Mouse (Mus musculus): ENCODE data around the gene Slc2a13. TPM values are rescaled to one million over a fixed set of nuclear protein-coding genes. Genes with fewer than 3 reads are reported as not detected.

Gene Slc2a13
- polyA plus RNA-seq, 1 experiment from 2014 or later = 2.7 TPM

GRCm38 (mm10) chr15:91250815-91251214 lies 322.2 kb downstream of the Slc2a13 start:
- no peak overlapping the region for H3K27ac ChIP-seq
- no peaks in the 10 kb centered on the region for H3K9me3 ChIP-seq
- H3K4me2 ChIP-seq (replicated peaks) = no peak overlapping the region
- no peaks in the 10 kb centered on the region for H3K27me3 ChIP-seq (replicated peaks)
- H3K4me3 ChIP-seq = no peak overlapping the region
- no peaks in the 10 kb centered on the region for H3K36me3 ChIP-seq
- ATAC-seq (ENCODE audit: low FRiP score, low read depth) = no peak
- no peak overlapping the region for H3K9ac ChIP-seq
- H3K4me1 ChIP-seq = no peaks in the 10 kb centered on the region
- WGBS = 77% methylated on average over 6 of the region's 6 CpGs

- H3K9me3 ChIP-seq = no peaks in the 10 kb centered on the region
- H3K36me3 ChIP-seq = no peaks in the 10 kb centered on the region
- no peaks in the 10 kb centered on the region for H3K4me1 ChIP-seq
- no peak for ATAC-seq (ENCODE audit: low FRiP score, low read depth)
- WGBS = 88% methylated on average over 3 of the region's 3 CpGs
- no peak overlapping the region for H3K27ac ChIP-seq
- no peaks in the 10 kb centered on the region for H3K27me3 ChIP-seq (replicated peaks)
- no peak overlapping the region for H3K4me3 ChIP-seq
- H3K9ac ChIP-seq = no peak overlapping the region
- H3K4me2 ChIP-seq (replicated peaks) = no peak overlapping the region
These were observed 332.3 kb downstream of the Slc2a13 start for GRCm38 (mm10) chr15:91240683-91241335.

- no peaks in the 10 kb centered on the region for H3K4me1 ChIP-seq
- no peaks in the 10 kb centered on the region for H3K36me3 ChIP-seq
- H3K27ac ChIP-seq = no peak overlapping the region
- no peak for ATAC-seq (ENCODE audit: low FRiP score, low read depth)
- no peaks in the 10 kb centered on the region for H3K27me3 ChIP-seq (replicated peaks)
- H3K9ac ChIP-seq = no peak overlapping the region
- no peak overlapping the region for H3K4me3 ChIP-seq
- 85% methylated on average over 5 of the region's 5 CpGs for WGBS
- H3K4me2 ChIP-seq (replicated peaks) = no peak overlapping the region
- H3K9me3 ChIP-seq = no peaks in the 10 kb centered on the region
These were observed 335.8 kb downstream of the Slc2a13 start for GRCm38 (mm10) chr15:91237294-91237693.

Other genes starting within 250 kb of the Slc2a13 start
- 2.4 TPM in 2 replicates for gene Lrrk2, start 99.9 kb upstream of the Slc2a13 start, polyA plus RNA-seq (2016; fragmentation: Nextera tagmentation; extraction: Ambion mirVana)